Mouse (Mus musculus): ENCODE data around the gene Jhy.

Gene Jhy

GRCm38 (mm10) chr9:40927351-40927980, 36.5 kb downstream of the Jhy start:
- in situ Hi-C loops (cut with MboI), result no loop called here

GRCm38 (mm10) chr9:40917871-40918613, 45.9 kb downstream of the Jhy start:
- in situ Hi-C loops (cut with MboI), result no loop called here

GRCm38 (mm10) chr9:40908915-40909314, 55.0 kb downstream of the Jhy start:
- in situ Hi-C loops (cut with MboI), result no loop called here

- in situ Hi-C loops (cut with MboI), result no loop called here
Measured at GRCm38 (mm10) chr9:40908411-40908810, 55.5 kb downstream of the Jhy start.

- in situ Hi-C loops (cut with MboI), result no loop called here
Measured at GRCm38 (mm10) chr9:40907413-40907812, 56.5 kb downstream of the Jhy start.

GRCm38 (mm10) chr9:40892456-40892855, 71.5 kb downstream of the Jhy start:
- in situ Hi-C loops (cut with MboI), result no loop called here

GRCm38 (mm10) chr9:40889389-40889788, 74.5 kb downstream of the Jhy start:
- in situ Hi-C loops (cut with MboI), result no loop called here

- in situ Hi-C loops (cut with MboI), result no loop called here
Measured at GRCm38 (mm10) chr9:40885669-40886068, 78.2 kb downstream of the Jhy start.

- in situ Hi-C loops (cut with MboI), result no loop called here
Measured at GRCm38 (mm10) chr9:40878998-40879397, 84.9 kb downstream of the Jhy start.

GRCm38 (mm10) chr9:40878291-40878945, 85.5 kb downstream of the Jhy start:
- in situ Hi-C loops (cut with MboI), result no loop called here

GRCm38 (mm10) chr9:40877881-40878235, 86.1 kb downstream of the Jhy start:
- in situ Hi-C loops (cut with MboI), result no loop called here

GRCm38 (mm10) chr9:40877146-40877880, 86.6 kb downstream of the Jhy start:
- in situ Hi-C loops (cut with MboI), result no loop called here

- in situ Hi-C loops (cut with MboI), result no loop called here
Measured at GRCm38 (mm10) chr9:40876693-40877092, 87.2 kb downstream of the Jhy start.

GRCm38 (mm10) chr9:40876164-40876563, 87.8 kb downstream of the Jhy start:
- in situ Hi-C loops (cut with MboI), result no loop called here

GRCm38 (mm10) chr9:40875431-40875830, 88.5 kb downstream of the Jhy start:
- in situ Hi-C loops (cut with MboI), result no loop called here

- in situ Hi-C loops (cut with MboI), result no loop called here
Measured at GRCm38 (mm10) chr9:40874961-40875360, 89.0 kb downstream of the Jhy start.

- in situ Hi-C loops (cut with MboI), result no loop called here
Measured at GRCm38 (mm10) chr9:40873556-40874470, 90.1 kb downstream of the Jhy start, which contains the start of gene Bsx. Gene Bsx, plus strand, starts transcription at chr9:40874127.

- in situ Hi-C loops (cut with MboI), result no loop called here
Measured at GRCm38 (mm10) chr9:40872156-40872478, 91.8 kb downstream of the Jhy start.

- in situ Hi-C loops (cut with MboI), result no loop called here
Measured at GRCm38 (mm10) chr9:40871369-40872155, 92.4 kb downstream of the Jhy start.

GRCm38 (mm10) chr9:40870331-40870730, 93.6 kb downstream of the Jhy start:
- in situ Hi-C loops (cut with MboI), result no loop called here

GRCm38 (mm10) chr9:40859196-40859595, 104.7 kb downstream of the Jhy start:
- in situ Hi-C loops (cut with MboI), result no loop called here

All from mature B cell (primary cell).